Mouse (Mus musculus) thymus, adult 2 months (tissue): ENCODE measurements around the gene 4930539E08Rik.

Source experiments
- CTCF ChIP-seq: fragments of 200-500 bp; IDR thresholded peaks from 2 replicates; pipeline ENCODE4 v1.5.1; 2012; ENCODE audit warnings: mild to moderate bottlenecking, control low read depth, low read length, moderate library complexity, borderline replicate concordance; ENCODE audit not compliant: control insufficient read depth, poor library complexity, insufficient read depth; ENCODE audit errors: extremely low read depth
- POLR2A ChIP-seq: fragments of 200-500 bp; IDR thresholded peaks from 2 replicates; pipeline ENCODE4 v1.6.1; 2012; ENCODE audit warnings: mild to moderate bottlenecking, low read length, control low read depth, moderate library complexity; ENCODE audit not compliant: control insufficient read depth, poor library complexity, insufficient read depth; ENCODE audit errors: extremely low read depth

- no peak for TF ChIP-seq CTCF
- TF ChIP-seq POLR2A, result no peak
These were observed 32.2 kb upstream of the 4930539E08Rik start for GRCm38 (mm10) chr17:28947011-28947939.
